Mouse (Mus musculus) bone marrow macrophage, adult 2 months (primary cell): ENCODE results near the gene Iqsec1.

Experiments used
- CTCF ChIP-seq: IDR thresholded peaks from 2 replicates; pipeline ENCODE4 v1.5.1; 2012; ENCODE audit warnings: low read depth, mild to moderate bottlenecking, low read length, moderate library complexity
- POLR2A ChIP-seq: IDR thresholded peaks from 2 replicates; pipeline ENCODE4 v1.6.1; 2012; ENCODE audit warnings: mild to moderate bottlenecking, low read depth, low read length, borderline replicate concordance

GRCm38 (mm10) chr6:90800825-90801224 is 187.7 kb downstream of the Iqsec1 start:
- TF ChIP-seq CTCF (no peak), POLR2A (no peak)
